Mouse (Mus musculus) adrenal gland, adult 2 months (tissue): ENCODE measurements around the gene Vwa8. TPM values are rescaled to one million over a fixed set of nuclear protein-coding genes. Genes with fewer than 3 reads are reported as not detected.
"Not testable (repeated sequence)": the region's sequence is repeated elsewhere in the genome, so short reads cannot be mapped to it uniquely, and the experiment has no call there.

ENCODE experiments used
- DNase-seq: peaks from one replicate; pipeline ENCODE4 v3.0.0; 2021
- polyA plus RNA-seq: library from polyadenylated mRNA; depleted of rRNA; stranded (reverse); fragments of >200 nt; gene quantifications from 2 replicates; pipeline ENCODE4 v1.2.3, GENCODE M21; 2012
- total RNA-seq, 2 experiments: library from RNA; stranded (reverse); gene quantifications; 2 replicates each; pipeline ENCODE4 v1.2.3; 2021

Gene Vwa8
- total and polyA plus RNA-seq, 3 experiments, result 21.8 to 156 (median 154) TPM

GRCm38 (mm10) chr14:78984296-78984695 lies 135.4 kb downstream of the Vwa8 start:
- peak; percentile 15 for DNase-seq

GRCm38 (mm10) chr14:78987543-78987942 lies 138.7 kb downstream of the Vwa8 start:
- DNase-seq, result peak; percentile 63

GRCm38 (mm10) chr14:78992456-78992855 lies 143.6 kb downstream of the Vwa8 start:
- DNase-seq, result no peak

GRCm38 (mm10) chr14:78993515-78993914 lies 144.7 kb downstream of the Vwa8 start:
- DNase-seq, result no peak

- DNase-seq, result no peak
Measured at GRCm38 (mm10) chr14:78996359-78996758, 147.5 kb downstream of the Vwa8 start.

GRCm38 (mm10) chr14:79003576-79003975 lies 154.7 kb downstream of the Vwa8 start:
- peak; percentile 29 for DNase-seq

GRCm38 (mm10) chr14:79017710-79018109 lies 168.9 kb downstream of the Vwa8 start:
- not testable (repeated sequence) for DNase-seq

- DNase-seq, result no peak
Measured at GRCm38 (mm10) chr14:79018564-79018963, 169.7 kb downstream of the Vwa8 start.

- peak; percentile 86 for DNase-seq
Measured at GRCm38 (mm10) chr14:79021725-79022124, 172.9 kb downstream of the Vwa8 start.

GRCm38 (mm10) chr14:79028996-79029575 lies 180.2 kb downstream of the Vwa8 start:
- DNase-seq, result no peak

GRCm38 (mm10) chr14:79030715-79031114 lies 181.9 kb downstream of the Vwa8 start:
- peak; percentile 11 for DNase-seq

GRCm38 (mm10) chr14:79031230-79031740 lies 182.4 kb downstream of the Vwa8 start:
- no peak for DNase-seq

- DNase-seq, result no peak
Measured at GRCm38 (mm10) chr14:79033396-79033795, 184.5 kb downstream of the Vwa8 start.

GRCm38 (mm10) chr14:79034511-79034913 lies 185.7 kb downstream of the Vwa8 start:
- no peak for DNase-seq

GRCm38 (mm10) chr14:79035575-79035974 lies 186.7 kb downstream of the Vwa8 start:
- DNase-seq, result no peak

- DNase-seq, result no peak
Measured at GRCm38 (mm10) chr14:79047186-79047585, 198.3 kb downstream of the Vwa8 start.

GRCm38 (mm10) chr14:79047956-79048355 lies 199.1 kb downstream of the Vwa8 start:
- no peak for DNase-seq

- no peak for DNase-seq
Measured at GRCm38 (mm10) chr14:79049544-79049943, 200.7 kb downstream of the Vwa8 start.

- DNase-seq, result no peak
Measured at GRCm38 (mm10) chr14:79065636-79066035, 216.8 kb downstream of the Vwa8 start.

GRCm38 (mm10) chr14:79069515-79069914 lies 220.7 kb downstream of the Vwa8 start:
- DNase-seq, result no peak

GRCm38 (mm10) chr14:79074786-79075185 lies 225.9 kb downstream of the Vwa8 start:
- no peak for DNase-seq

- peak; percentile 28 for DNase-seq
Measured at GRCm38 (mm10) chr14:79076560-79077300, 227.9 kb downstream of the Vwa8 start.

GRCm38 (mm10) chr14:79083573-79083972 lies 234.7 kb downstream of the Vwa8 start:
- peak; percentile 34 for DNase-seq

GRCm38 (mm10) chr14:79086006-79086405 lies 237.2 kb downstream of the Vwa8 start:
- no peak for DNase-seq
